Mouse (Mus musculus) embryonic facial prominence, embryonic 13.5 days (tissue): ENCODE measurements around the gene Map2. TPM values are rescaled to one million over a fixed set of nuclear protein-coding genes. Genes with fewer than 3 reads are reported as not detected.

Experiments
- ATAC-seq: fragments of 200-750 bp; cut with Nextera tagmentation; 2 replicates; pipeline ENCODE4 v1.8.0; 2017; ENCODE audit warnings: low read depth; ENCODE audit not compliant: insufficient number of reproducible peaks, insufficient read depth, low FRiP score, low TSS enrichment
- H3K27ac ChIP-seq: fragments of 300-500 bp; sonication (generic); 2 replicates; pipeline ENCODE4 v1.5.1; 2015; ENCODE audit warnings: moderate library complexity, mild to moderate bottlenecking, inconsistent platforms
- H3K27me3 ChIP-seq: fragments of 300-500 bp; sonication (generic); 2 replicates; pipeline ENCODE4 v1.6.1; 2015; ENCODE audit warnings: mild to moderate bottlenecking, inconsistent platforms
- H3K36me3 ChIP-seq: fragments of 300-500 bp; sonication (generic); 2 replicates; pipeline ENCODE4 v1.6.1; 2015; ENCODE audit warnings: mild to moderate bottlenecking, inconsistent platforms
- H3K4me1 ChIP-seq: fragments of 300-500 bp; sonication (generic); 2 replicates; pipeline ENCODE4 v1.6.1; 2015; ENCODE audit warnings: inconsistent platforms
- H3K4me2 ChIP-seq: fragments of 300-500 bp; sonication (generic); 2 replicates; pipeline ENCODE4 v1.6.1; 2015; ENCODE audit warnings: moderate library complexity, mild to moderate bottlenecking, inconsistent platforms
- H3K4me3 ChIP-seq: fragments of 300-500 bp; sonication (generic); 2 replicates; pipeline ENCODE4 v1.5.1; 2015; ENCODE audit warnings: mild to moderate bottlenecking, inconsistent platforms
- H3K9ac ChIP-seq: fragments of 300-500 bp; sonication (generic); 2 replicates; pipeline ENCODE4 v1.6.1; 2015; ENCODE audit warnings: mild to moderate bottlenecking, inconsistent platforms
- H3K9me3 ChIP-seq: fragments of 300-500 bp; sonication (generic); 2 replicates; pipeline ENCODE4 v1.6.1; 2016; ENCODE audit warnings: inconsistent platforms
- WGBS: fragments of 180-500 bp; shearing (Covaris S2); methylation state at CpG from one replicate; pipeline ENCODE4 v1.1.7; 2015; ENCODE audit warnings: mixed read lengths; 5-methylcytosine and 5-hydroxymethylcytosine counted together
- polyA plus RNA-seq: library from polyadenylated mRNA; unstranded; fragments of >200 nt; fragmentation: Nextera tagmentation; extraction: Ambion mirVana; gene quantifications from 2 replicates; pipeline ENCODE4 v1.2.1, GENCODE M21; 2015

Map2 gene
- polyA plus RNA-seq, 1 experiment from 2014 or later, result 17.8 TPM

- no peak for ATAC-seq
- WGBS, result 76% methylated on average over 3 of the region's 3 CpGs
- Histone ChIP-seq H3K36me3 (no peaks in the 10 kb centered on the region), H3K4me3 (no peak overlapping the region), H3K9ac (no peak overlapping the region), H3K4me2 (no peak overlapping the region), H3K9me3 (no peaks in the 10 kb centered on the region), H3K27ac (no peak overlapping the region), H3K27me3 (no peaks in the 10 kb centered on the region), H3K4me1 (no peaks in the 10 kb centered on the region)
Observed at GRCm38 (mm10) chr1:66263220-66263619, 88.1 kb downstream of the Map2 start.

GRCm38 (mm10) chr1:66266231-66266924, 91.3 kb downstream of the Map2 start:
- no peak overlapping the region for H3K27ac ChIP-seq
- H3K4me3 ChIP-seq, result no peak overlapping the region
- H3K36me3 ChIP-seq, result no peaks in the 10 kb centered on the region
- no peaks in the 10 kb centered on the region for H3K4me1 ChIP-seq
- H3K27me3 ChIP-seq, result no peaks in the 10 kb centered on the region
- H3K9ac ChIP-seq, result no peak overlapping the region
- WGBS, result 67% methylated on average over 4 of the region's 4 CpGs
- ATAC-seq, result no peak
- H3K9me3 ChIP-seq, result no peaks in the 10 kb centered on the region
- no peak overlapping the region for H3K4me2 ChIP-seq

GRCm38 (mm10) chr1:66277663-66278062, 102.6 kb downstream of the Map2 start:
- no peak for ATAC-seq
- no peak overlapping the region for H3K9ac ChIP-seq
- no peaks in the 10 kb centered on the region for H3K27me3 ChIP-seq
- H3K9me3 ChIP-seq, result no peaks in the 10 kb centered on the region
- H3K4me3 ChIP-seq, result no peak overlapping the region
- 93% methylated on average over 5 of the region's 5 CpGs for WGBS
- no peaks in the 10 kb centered on the region for H3K36me3 ChIP-seq
- H3K27ac ChIP-seq, result no peak overlapping the region
- no peak overlapping the region for H3K4me2 ChIP-seq
- peaks cover 3% of the 10 kb centered on the region; the same call in 1 of the 2 replicates for H3K4me1 ChIP-seq

DNA sequence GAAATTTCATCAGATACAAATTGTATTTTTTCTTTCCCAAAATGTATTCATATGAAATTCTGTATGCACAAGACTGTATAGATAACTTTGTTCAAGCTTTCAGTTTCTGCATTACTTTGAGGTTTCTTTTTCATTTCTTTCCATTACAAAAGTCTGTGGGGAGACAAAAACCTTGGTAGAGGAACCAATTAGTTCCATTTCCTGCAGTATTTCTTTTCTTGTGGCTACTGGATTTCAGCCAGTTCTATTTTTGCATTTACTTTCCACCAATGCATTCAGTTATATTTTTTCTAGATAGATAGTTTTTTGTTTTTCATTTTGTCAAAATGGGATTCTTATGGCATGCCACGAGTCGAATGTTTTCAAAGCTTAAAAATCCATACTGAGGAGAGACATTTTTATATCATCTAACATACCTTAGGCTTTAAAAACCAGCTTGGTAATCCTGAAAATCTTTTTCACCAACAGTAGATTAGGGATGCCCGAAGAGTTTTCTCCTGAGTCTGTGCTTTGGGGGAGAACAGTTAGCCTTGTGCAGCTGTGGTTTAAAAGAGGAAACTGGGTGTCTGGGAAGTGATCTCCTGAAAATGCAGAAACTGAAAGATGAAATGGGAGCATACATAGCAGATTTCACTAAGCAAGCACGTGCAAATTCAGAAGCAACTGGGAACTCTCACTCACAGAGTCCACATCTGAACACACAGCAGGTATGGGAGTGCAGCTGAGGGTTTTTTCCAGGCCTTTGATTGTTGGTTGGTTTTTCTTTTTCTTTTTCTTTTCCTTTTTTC, 104.3 kb downstream of the Map2 start:
- H3K4me3 ChIP-seq, result no peak overlapping the region
- no peak overlapping the region for H3K9ac ChIP-seq
- H3K4me1 ChIP-seq, result peaks cover 3% of the 10 kb centered on the region; the same call in 1 of the 2 replicates
- no peak for ATAC-seq
- peak overlapping the region; percentile 48; the same call in 1 of the 2 replicates for H3K27ac ChIP-seq
- no peaks in the 10 kb centered on the region for H3K36me3 ChIP-seq
- no peak overlapping the region for H3K4me2 ChIP-seq
- 33% methylated on average over 4 of the region's 4 CpGs for WGBS
- no peaks in the 10 kb centered on the region for H3K9me3 ChIP-seq
- no peaks in the 10 kb centered on the region for H3K27me3 ChIP-seq

DNA sequence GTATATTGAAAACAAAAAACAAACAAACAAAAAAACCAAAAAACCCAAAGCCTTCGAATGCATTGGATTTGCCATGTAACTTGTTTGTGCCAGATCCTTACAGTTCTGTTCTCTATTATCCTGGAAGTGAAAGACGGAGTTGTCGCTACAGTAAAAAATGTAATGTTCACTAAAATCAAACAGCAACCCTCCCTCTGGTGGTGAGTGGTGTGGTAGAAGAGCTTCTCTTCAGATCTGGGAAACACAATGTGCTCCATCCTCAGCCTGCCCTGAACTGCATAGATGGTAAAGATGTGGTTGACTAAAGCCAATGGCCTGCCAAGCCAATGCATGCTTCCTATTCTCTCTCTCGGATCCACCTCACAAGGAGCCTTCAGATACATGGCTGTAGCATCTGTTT, 105.1 kb downstream of the Map2 start:
- Histone ChIP-seq H3K9me3 (no peaks in the 10 kb centered on the region), H3K27me3 (no peaks in the 10 kb centered on the region), H3K36me3 (no peaks in the 10 kb centered on the region), H3K4me3 (no peak overlapping the region), H3K4me2 (no peak overlapping the region), H3K27ac (peak overlapping the region; percentile 18; the same call in 1 of the 2 replicates), H3K4me1 (peaks cover 3% of the 10 kb centered on the region; the same call in 1 of the 2 replicates), H3K9ac (no peak overlapping the region)
- ATAC-seq, result no peak
- WGBS, result 66% methylated on average over 4 of the region's 4 CpGs

DNA sequence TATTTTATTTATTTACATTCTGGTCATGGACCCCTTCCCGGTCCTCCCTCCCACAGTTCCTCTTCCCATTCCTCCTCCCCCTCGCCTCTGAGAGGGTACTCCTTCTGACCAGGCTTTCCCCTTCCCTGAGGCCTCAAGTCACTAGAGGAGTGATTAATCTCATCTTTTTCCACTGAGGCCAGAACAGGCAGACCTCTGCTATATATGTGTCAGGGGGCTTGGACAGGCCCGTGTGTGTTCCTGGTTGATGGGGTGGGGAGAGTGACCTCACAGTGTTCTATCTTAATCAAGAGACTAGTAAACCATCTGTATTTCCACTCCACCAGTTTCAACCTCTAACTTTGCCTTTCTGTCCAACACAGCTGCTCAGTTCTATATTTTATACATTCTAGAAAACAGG, 107.4 kb downstream of the Map2 start:
- Histone ChIP-seq H3K27ac (no peak overlapping the region), H3K4me1 (peaks cover 3% of the 10 kb centered on the region; the same call in 1 of the 2 replicates), H3K4me3 (no peak overlapping the region), H3K9me3 (no peaks in the 10 kb centered on the region), H3K4me2 (no peak overlapping the region), H3K36me3 (no peaks in the 10 kb centered on the region), H3K9ac (no peak overlapping the region), H3K27me3 (no peaks in the 10 kb centered on the region)
- no peak for ATAC-seq
- WGBS, result 72% methylated on average over 3 of the region's 3 CpGs

- WGBS, result 84% methylated on average over 4 of the region's 4 CpGs
- Histone ChIP-seq H3K4me2 (no peak overlapping the region), H3K36me3 (no peaks in the 10 kb centered on the region), H3K9ac (no peak overlapping the region), H3K27me3 (no peaks in the 10 kb centered on the region), H3K9me3 (no peaks in the 10 kb centered on the region), H3K4me3 (no peak overlapping the region), H3K27ac (no peak overlapping the region), H3K4me1 (no peaks in the 10 kb centered on the region)
- no peak for ATAC-seq
Observed at GRCm38 (mm10) chr1:66288987-66289386, 113.9 kb downstream of the Map2 start.

DNA sequence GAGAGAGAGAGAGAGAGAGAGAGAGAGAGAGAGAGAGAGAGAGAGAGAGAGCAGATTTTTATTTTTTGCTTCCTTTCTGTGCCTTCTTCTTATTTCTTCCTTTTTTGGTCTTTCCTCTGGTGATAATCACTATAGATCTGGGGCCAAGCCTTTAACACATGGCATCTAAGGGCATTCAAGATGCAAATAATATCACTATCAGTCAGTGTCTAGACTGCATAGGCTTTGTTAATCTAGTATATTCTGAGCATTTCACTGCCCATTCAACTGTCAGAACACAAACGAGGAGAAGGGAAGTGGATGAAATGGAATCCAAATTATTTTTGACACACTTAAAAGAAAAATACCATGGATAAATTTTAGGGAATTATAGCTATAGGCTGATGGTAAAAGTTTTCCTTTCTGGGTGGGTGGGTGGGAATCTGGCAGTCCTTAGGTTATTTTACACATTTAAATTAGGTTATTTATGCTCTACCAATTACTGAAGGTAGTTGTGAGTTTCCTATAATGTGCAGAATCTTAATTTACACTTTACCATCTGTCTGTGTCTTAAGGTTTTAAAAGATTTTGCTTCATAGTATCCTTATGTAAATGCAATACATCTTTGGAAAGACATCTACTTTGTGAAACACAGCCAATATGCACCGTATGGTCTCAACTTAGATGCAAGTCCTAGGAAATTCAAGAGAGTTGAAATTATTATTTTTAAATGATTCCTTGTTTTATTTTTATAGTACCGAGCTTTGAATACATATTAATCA, 117.2 kb downstream of the Map2 start:
- Histone ChIP-seq H3K27me3 (no peaks in the 10 kb centered on the region), H3K4me2 (no peak overlapping the region), H3K9me3 (no peaks in the 10 kb centered on the region), H3K4me1 (no peaks in the 10 kb centered on the region), H3K36me3 (no peaks in the 10 kb centered on the region), H3K4me3 (no peak overlapping the region), H3K9ac (no peak overlapping the region), H3K27ac (no peak overlapping the region)
- no peak for ATAC-seq
- 58% methylated on average over 3 of the region's 3 CpGs for WGBS

DNA sequence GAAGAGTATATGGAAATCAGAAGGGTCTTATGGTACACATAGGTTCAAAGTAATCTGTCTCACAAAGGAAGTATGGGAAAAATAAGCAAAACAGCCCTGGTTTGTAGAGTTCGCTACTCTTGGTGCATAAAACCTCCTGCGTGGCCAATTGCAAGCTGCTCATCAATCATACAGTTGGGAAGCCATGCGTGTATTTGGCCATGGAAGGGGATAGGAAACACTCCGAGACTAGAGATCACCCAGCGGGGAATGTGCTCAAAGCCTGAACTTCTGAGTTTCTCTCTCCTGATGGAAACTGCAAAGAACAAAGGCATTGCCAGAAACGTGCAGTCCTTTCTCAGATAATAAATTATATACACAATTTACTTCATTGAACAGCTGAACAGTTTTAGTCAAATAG, 124.3 kb downstream of the Map2 start:
- Histone ChIP-seq H3K4me1 (no peaks in the 10 kb centered on the region), H3K9ac (no peak overlapping the region), H3K4me2 (no peak overlapping the region), H3K27ac (no peak overlapping the region), H3K4me3 (no peak overlapping the region), H3K9me3 (no peaks in the 10 kb centered on the region), H3K27me3 (no peaks in the 10 kb centered on the region), H3K36me3 (no peaks in the 10 kb centered on the region)
- ATAC-seq, result no peak
- 89% methylated on average over 6 of the region's 6 CpGs for WGBS

- Histone ChIP-seq H3K4me3 (no peak overlapping the region), H3K4me2 (no peak overlapping the region), H3K9ac (no peak overlapping the region), H3K27me3 (no peaks in the 10 kb centered on the region), H3K9me3 (no peaks in the 10 kb centered on the region), H3K27ac (no peak overlapping the region), H3K36me3 (no peaks in the 10 kb centered on the region), H3K4me1 (no peaks in the 10 kb centered on the region)
- no peak for ATAC-seq
- 66% methylated on average over 2 of the region's 2 CpGs for WGBS
Observed at GRCm38 (mm10) chr1:66320378-66321135, 145.5 kb downstream of the Map2 start.

- no peaks in the 10 kb centered on the region for H3K27me3 ChIP-seq
- no peak overlapping the region for H3K9ac ChIP-seq
- no peak for ATAC-seq
- no peak overlapping the region for H3K4me2 ChIP-seq
- WGBS, result 44% methylated on average over 1 of the region's 1 CpGs
- no peak overlapping the region for H3K27ac ChIP-seq
- no peaks in the 10 kb centered on the region for H3K9me3 ChIP-seq
- no peaks in the 10 kb centered on the region for H3K36me3 ChIP-seq
- no peaks in the 10 kb centered on the region for H3K4me1 ChIP-seq
- no peak overlapping the region for H3K4me3 ChIP-seq
Observed at GRCm38 (mm10) chr1:66321136-66321502, 146.0 kb downstream of the Map2 start.
